ENCODE assay signal across 8 mouse cellular contexts in genomic region chr10:23786040-23786439, GRCm38 (mm10). TPM values are rescaled to one million over a fixed set of nuclear protein-coding genes. Genes with fewer than 3 reads are reported as not detected.
A peak's percentile ranks its signal among the peaks of the same experiment; 100 is the strongest.
DNase-seq lines count a peak whose midpoint lies in the region; ATAC-seq and TF ChIP-seq lines count a peak whose summit lies in the region.

No protein-coding gene starts in this region.

- no peak for TF ChIP-seq RAD21 in CH12.LX (IDR thresholded peaks at IDR 0.05; ENCODE audit: low read depth, low read length)

- no peak for TF ChIP-seq CTCF in heart, adult 2 months (IDR thresholded peaks at IDR 0.05)
- TF ChIP-seq CTCF in CH12.LX (conservative IDR thresholded peaks at IDR 0.05 in 1 of 2, IDR thresholded peaks at IDR 0.05 in 1 of 2; ENCODE audit: low read depth in 2 of 2, low read length in 2 of 2) = no peak
- no peak for TF ChIP-seq CTCF in forebrain, postnatal 0 days (IDR thresholded peaks at IDR 0.05; ENCODE audit: low read depth)
- TF ChIP-seq CTCF in liver, postnatal 0 days (IDR thresholded peaks at IDR 0.05; ENCODE audit: low read depth) = no peak

- 4% methylated on average over 4 of the region's 4 CpGs for WGBS in heart, adult 2 months
- 1% methylated on average over 4 of the region's 4 CpGs for WGBS in forebrain, postnatal 0 days
- WGBS in liver, postnatal 0 days (ENCODE audit: insufficient replicate concordance) = under 1% methylated on average over 4 of the region's 4 CpGs

- no peak for TF ChIP-seq POLR2A in heart, adult 2 months (IDR thresholded peaks at IDR 0.05; ENCODE audit: insufficient read depth, low read depth, low read length)
- no peak; the same call in 1 of the 2 replicates for TF ChIP-seq POLR2A in CH12.LX (IDR thresholded peaks at IDR 0.05; ENCODE audit: low read depth, low read length)

- peaks cover 3% of the 10 kb centered on the region for H3K4me1 ChIP-seq in heart, adult 2 months (ENCODE audit: control insufficient read depth, insufficient read depth, low read length)
- H3K4me1 ChIP-seq in CH12.LX (ENCODE audit: control insufficient read depth in 1 of 2, insufficient read depth in 2 of 2) = peaks cover 2 to 30% of the 10 kb centered on the region in 2 experiments; a peak in 3 of 4 replicates
- H3K4me1 ChIP-seq in forebrain, postnatal 0 days (ENCODE audit: insufficient read depth) = peaks cover 11% of the 10 kb centered on the region
- peaks cover 19% of the 10 kb centered on the region for H3K4me1 ChIP-seq in liver, postnatal 0 days (ENCODE audit: insufficient read depth)

- no peak for DNase-seq in heart, adult 2 months
- DNase-seq in heart, postnatal 25 days (ENCODE audit: low spot score) = no peak
- DNase-seq in CH12.LX (ENCODE audit: extremely low read depth) = no peak
- DNase-seq in forebrain, postnatal 0 days = no peak
- no peak for DNase-seq in liver, postnatal 0 days
- DNase-seq in cerebellum, adult 11-12 months = no peak
- DNase-seq in cerebellum, adult 9-11 months = no peak
- DNase-seq in embryo, embryonic 11 days = no peak

- peaks cover 24% of the 10 kb centered on the region for H3K36me3 ChIP-seq in heart, adult 2 months (ENCODE audit: control insufficient read depth, insufficient read depth, low read length)
- peaks cover 33 to 40% of the 10 kb centered on the region in 2 experiments for H3K36me3 ChIP-seq in CH12.LX (replicated peaks in 1 of 2; ENCODE audit: control insufficient read depth in 1 of 2, insufficient read depth in 1 of 2, low read length in 1 of 2)
- H3K36me3 ChIP-seq in forebrain, postnatal 0 days (ENCODE audit: insufficient read depth) = peaks cover 22% of the 10 kb centered on the region
- H3K36me3 ChIP-seq in liver, postnatal 0 days (replicated peaks; ENCODE audit: insufficient read depth, low read length) = peaks cover 32% of the 10 kb centered on the region

- dilution Hi-C loops in CH12.LX (cut with MboI; ENCODE audit: extremely low pct_ligation_motif_present, extremely low pct_unique_long_range_greater_than_20kb, low sequenced_read_pairs) = no loop called here

- H3K9me3 ChIP-seq in CH12.LX (replicated peaks; ENCODE audit: low read length) = no peaks in the 10 kb centered on the region
- H3K9me3 ChIP-seq in forebrain, postnatal 0 days (ENCODE audit: low read length) = no peaks in the 10 kb centered on the region
- H3K9me3 ChIP-seq in liver, postnatal 0 days (ENCODE audit: low read length) = no peaks in the 10 kb centered on the region

- intact Hi-C loops in heart, adult 2 months (cut with DNase I) = loop anchor here (5.0 kb wide), 1 partner anchor 1064 kb away; no protein-coding TSS in a partner anchor
- intact Hi-C loops in heart, postnatal 25 days (cut with DNase I) = no loop called here

- H3K27ac ChIP-seq in heart, adult 2 months = no peak overlapping the region; the same call in 1 of the 2 replicates
- peak overlapping the region; percentile 54; the same call in 1 of the 2 replicates for H3K27ac ChIP-seq in CH12.LX (ENCODE audit: insufficient read depth, low read depth)
- H3K27ac ChIP-seq in forebrain, postnatal 0 days (ENCODE audit: low read depth, low read length) = no peak overlapping the region
- H3K27ac ChIP-seq in liver, postnatal 0 days (ENCODE audit: low read depth) = peak overlapping the region; percentile 74; the same call in 1 of the 2 replicates

- ATAC-seq in forebrain, postnatal 0 days = no peak
- ATAC-seq in liver, postnatal 0 days = no peak

- TF ChIP-seq EP300 in heart, adult 2 months (IDR thresholded peaks at IDR 0.05; ENCODE audit: insufficient read depth, low read depth, low read length) = no peak
- TF ChIP-seq EP300 in CH12.LX (IDR thresholded peaks at IDR 0.05; ENCODE audit: low read length) = no peak
- no peak for TF ChIP-seq EP300 in liver, postnatal 0 days (IDR thresholded peaks at IDR 0.05; ENCODE audit: low read depth)

- H3K79me2 ChIP-seq in heart, adult 2 months (replicated peaks; ENCODE audit: control insufficient read depth, insufficient read depth, low read length) = no peaks in the 10 kb centered on the region
- peaks cover 30% of the 10 kb centered on the region for H3K79me2 ChIP-seq in CH12.LX (replicated peaks; ENCODE audit: control insufficient read depth, extremely low read depth, insufficient read depth, poor library complexity, severe bottlenecking)

- H3K4me3 ChIP-seq in heart, adult 2 months = peak overlapping the region; percentile 71
- peak overlapping the region; percentile 71 to 88 (median 78) for H3K4me3 ChIP-seq in CH12.LX (replicated peaks in 1 of 3; ENCODE audit: low read depth in 2 of 3, low read length in 2 of 3, poor library complexity in 1 of 3)
- H3K4me3 ChIP-seq in forebrain, postnatal 0 days (ENCODE audit: low read depth, low read length) = peak overlapping the region; percentile 68
- peak overlapping the region; percentile 83 for H3K4me3 ChIP-seq in liver, postnatal 0 days (ENCODE audit: low read depth, low read length)

- in situ Hi-C loops in CH12.LX (cut with MboI; ENCODE audit: low pct_ligation_motif_present, low pct_unique_long_range_greater_than_20kb, low sequenced_read_pairs) = no loop called here

- peak overlapping the region; percentile 79; the same call in 1 of the 2 replicates for H3K9ac ChIP-seq in heart, adult 2 months (ENCODE audit: low read depth, low read length)
- peak overlapping the region; percentile 88 for H3K9ac ChIP-seq in CH12.LX (ENCODE audit: insufficient read depth, low read depth)
- peak overlapping the region; percentile 85 for H3K9ac ChIP-seq in forebrain, postnatal 0 days
- H3K9ac ChIP-seq in liver, postnatal 0 days (replicated peaks) = peak overlapping the region; percentile 86

- peak overlapping the region; percentile 97 for H3K4me2 ChIP-seq in CH12.LX (ENCODE audit: insufficient read depth, low read depth, poor library complexity, severe bottlenecking)
- H3K4me2 ChIP-seq in forebrain, postnatal 0 days (ENCODE audit: low read depth) = peak overlapping the region; percentile 57
- peak overlapping the region; percentile 69 for H3K4me2 ChIP-seq in liver, postnatal 0 days (ENCODE audit: low read depth, low read length)

- no peaks in the 10 kb centered on the region for H3K27me3 ChIP-seq in heart, adult 2 months (ENCODE audit: control insufficient read depth, insufficient read depth, low read length)
- no peaks in the 10 kb centered on the region for H3K27me3 ChIP-seq in CH12.LX (replicated peaks)
- H3K27me3 ChIP-seq in forebrain, postnatal 0 days (ENCODE audit: insufficient read depth, low read length) = no peaks in the 10 kb centered on the region
- H3K27me3 ChIP-seq in liver, postnatal 0 days (ENCODE audit: insufficient read depth, low read length) = no peaks in the 10 kb centered on the region

TF ChIP-seq in CH12.LX, 34 proteins besides CTCF, POLR2A, EP300 and RAD21 (continues in another document):
- TF ChIP-seq POLR2AphosphoS2 (IDR thresholded peaks at IDR 0.05; ENCODE audit: low read depth, low read length) (0 out of 2 replicates have a peak, but pooled peaks have one; percentile 6), UBTF (IDR thresholded peaks at IDR 0.05; ENCODE audit: low read depth, low read length) (no peak), NELFE (IDR thresholded peaks at IDR 0.05; ENCODE audit: low read depth, low read length) (no peak), ZMIZ1 (IDR thresholded peaks at IDR 0.05; ENCODE audit: low read depth, low read length) (no peak; the same call in 1 of the 2 replicates), MAZ (IDR thresholded peaks at IDR 0.05; ENCODE audit: low read depth, low read length) (no peak), MXI1 (IDR thresholded peaks at IDR 0.05; ENCODE audit: low read depth, low read length) (no peak; the same call in 1 of the 2 replicates), JUN (IDR thresholded peaks at IDR 0.05; ENCODE audit: insufficient read depth, low read depth, low read length) (0 out of 2 replicates have a peak, but pooled peaks have one; percentile 12), TBP (conservative IDR thresholded peaks at IDR 0.05; ENCODE audit: low read depth, low read length) (no peak), CHD2 (IDR thresholded peaks at IDR 0.05; ENCODE audit: low read length) (no peak; the same call in 1 of the 2 replicates), SIN3A (IDR thresholded peaks at IDR 0.05; ENCODE audit: low read length) (peak; percentile 33; the same call in 1 of the 2 replicates), RCOR1 (conservative IDR thresholded peaks at IDR 0.05; ENCODE audit: low read depth, low read length) (no peak), USF2 (conservative IDR thresholded peaks at IDR 0.05; ENCODE audit: low read depth, low read length) (no peak), MAFK (IDR thresholded peaks at IDR 0.05; ENCODE audit: insufficient replicate concordance, low read length) (no peak), TCF12 (IDR thresholded peaks at IDR 0.05; ENCODE audit: low read depth, low read length) (no peak), GABPA (IDR thresholded peaks at IDR 0.05; ENCODE audit: insufficient replicate concordance, low read depth, low read length) (no peak), CHD1 (IDR thresholded peaks at IDR 0.05; ENCODE audit: low read depth, low read length) (no peak; the same call in none of the 2 replicates), NRF1 (IDR thresholded peaks at IDR 0.05; ENCODE audit: low read depth, low read length) (no peak), JUND (conservative IDR thresholded peaks at IDR 0.05; ENCODE audit: low read depth, low read length) (peak; percentile 51; the same call in 1 of the 2 replicates), E2F4 (IDR thresholded peaks at IDR 0.05; ENCODE audit: insufficient replicate concordance, low read depth, low read length) (no peak)

RNA-seq across cellular contexts. Expression of gene Rps12, which starts 1.0 kb away (rescaled TPM):
- total RNA-seq in heart, adult 2 months (2021) = 100 to 1,000 TPM; 189 to 223 TPM
- polyA plus RNA-seq in heart, adult 2 months (2012; rRNA removed) = 457 and 603 TPM in 2 replicates
- 100 to 1,000 TPM; 173 to 245 TPM for total RNA-seq in heart, postnatal 25 days (2021)
- total RNA-seq in CH12.LX (2012; rRNA removed) = 5,116 and 5,207 TPM in 2 replicates
- 4,147 and 4,213 TPM in 2 replicates for total RNA-seq in CH12.LX (2014; rRNA removed)
- 140 and 211 TPM in 2 replicates for polyA plus RNA-seq in CH12.LX (2012; ENCODE audit: insufficient read length, low read depth)
- total RNA-seq in forebrain, postnatal 0 days (2014; rRNA removed) = 2,036 and 2,577 TPM in 2 replicates
- polyA plus RNA-seq in forebrain, postnatal 0 days (2015; fragmentation: Nextera tagmentation; extraction: Ambion mirVana) = 134 and 170 TPM in 2 replicates
- 145 and 149 TPM in 2 replicates for polyA plus RNA-seq in liver, postnatal 0 days (2015; fragmentation: Nextera tagmentation; extraction: Ambion mirVana)

RNA-seq across cellular contexts. Expression of gene Slc18b1, which starts 10.7 kb away (rescaled TPM):
- 1 to 10 TPM; 7.6 to 9.2 TPM for total RNA-seq in heart, adult 2 months (2021)
- 5.8 and 9.3 TPM in 2 replicates for polyA plus RNA-seq in heart, adult 2 months (2012; rRNA removed)
- total RNA-seq in heart, postnatal 25 days (2021) = 10 to 100 TPM in 1 of 2 experiments, 1 to 10 TPM in 1; 8.6 to 10.2 TPM
- total RNA-seq in CH12.LX (2012; rRNA removed) = not detected in 2 replicates
- not detected in 2 replicates for total RNA-seq in CH12.LX (2014; rRNA removed)
- polyA plus RNA-seq in CH12.LX (2012; ENCODE audit: insufficient read length, low read depth) = 0.18 TPM in 1 of 2 replicates, not detected in the other
- total RNA-seq in forebrain, postnatal 0 days (2014; rRNA removed) = 14.6 and 18.2 TPM in 2 replicates
- 13.2 and 15.0 TPM in 2 replicates for polyA plus RNA-seq in forebrain, postnatal 0 days (2015; fragmentation: Nextera tagmentation; extraction: Ambion mirVana)
- polyA plus RNA-seq in liver, postnatal 0 days (2015; fragmentation: Nextera tagmentation; extraction: Ambion mirVana) = 1.2 and 1.5 TPM in 2 replicates

Comparison
In these comparisons a context has a peak if more than half of its experiments do, and no peak if none do; other contexts are left out.
1. H3K27ac ChIP-seq: peak in CH12.LX (single experiment) and liver, postnatal 0 days (single experiment); none in heart, adult 2 months (single experiment) and forebrain, postnatal 0 days (single experiment).
2. RNA of gene Slc18b1, which starts 10.7 kb away (total RNA-seq): 14.6 to 18.2 TPM in forebrain, postnatal 0 days, 8.6 to 10.2 TPM in heart, postnatal 25 days and 7.6 to 9.2 TPM in heart, adult 2 months; not detected in CH12.LX; every median in the first group is over 4 times any median in the second.
3. Peak in every context shown above with its lines, with median percentiles within 50 percentile points of each other: H3K4me3 ChIP-seq, H3K9ac ChIP-seq and H3K4me2 ChIP-seq.